Mouse (Mus musculus) spleen, adult 2 months (tissue): ENCODE data around the gene Slc25a44.

Source experiments
- CTCF ChIP-seq: fragments of 200-500 bp; IDR thresholded peaks from 2 replicates; pipeline ENCODE4 v1.5.1; 2011; ENCODE audit warnings: mild to moderate bottlenecking, inconsistent platforms; ENCODE audit not compliant: insufficient read depth, insufficient read length, insufficient replicate concordance; ENCODE audit errors: extremely low read depth
- POLR2A ChIP-seq: fragments of 200-500 bp; IDR thresholded peaks from 2 replicates; pipeline ENCODE4 v1.6.1; 2011; ENCODE audit warnings: low read depth, low read length, inconsistent platforms

- TF ChIP-seq CTCF (no peak), POLR2A (no peak)
Measured at GRCm38 (mm10) chr3:88452246-88452645, 27.3 kb upstream of the Slc25a44 start.
